Mouse (Mus musculus) frontal cortex, postnatal 25 days (tissue): ENCODE measurements around the gene Tmem169.

ENCODE experiments used
- DNase-seq, 2 experiments: peaks; one replicate each; pipeline ENCODE4 v3.0.0; 2022; ENCODE audit warnings: low spot score in 2 of 2

The Tmem169 gene

DNA sequence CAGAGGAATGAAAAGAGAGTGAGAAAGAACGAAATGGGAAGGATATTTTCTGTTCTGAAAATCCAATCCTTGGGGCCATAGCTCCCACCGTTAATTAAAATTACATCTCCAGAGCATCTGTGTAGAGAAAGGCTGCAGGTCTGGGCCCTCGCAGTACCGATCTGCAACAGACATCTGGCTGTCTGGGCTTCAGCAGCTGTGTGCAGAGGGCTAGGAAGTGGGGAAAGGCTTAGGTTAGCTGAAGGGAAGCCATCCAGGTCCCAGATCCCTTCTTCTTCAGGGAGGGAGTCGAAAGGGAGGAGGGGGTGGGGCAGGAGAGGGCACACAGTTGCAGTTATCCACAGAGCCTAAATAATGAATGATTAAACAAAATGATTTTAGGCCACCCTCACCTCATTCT, 370 bp downstream of the Tmem169 start:
- no peak for DNase-seq

DNA sequence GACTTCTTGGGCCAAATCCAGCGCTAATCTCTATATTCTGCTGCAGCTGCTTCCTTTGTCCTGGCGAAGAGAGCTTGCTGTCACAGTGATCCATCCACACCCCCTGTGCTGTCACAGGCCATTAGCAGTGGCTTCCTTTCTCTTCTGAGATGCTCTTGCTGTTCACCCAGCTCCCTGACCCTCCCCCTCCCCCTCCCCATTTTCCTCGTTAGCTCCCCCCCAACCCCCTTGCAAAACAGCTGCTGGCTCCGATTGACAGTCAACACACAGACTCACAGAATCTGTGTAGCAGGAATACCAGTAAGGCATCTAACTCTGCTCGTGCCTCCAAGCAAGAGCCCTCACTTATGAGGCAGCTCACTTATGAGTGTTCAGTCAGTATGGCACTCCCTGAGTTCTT, 2.7 kb downstream of the Tmem169 start:
- no peak for DNase-seq

DNA sequence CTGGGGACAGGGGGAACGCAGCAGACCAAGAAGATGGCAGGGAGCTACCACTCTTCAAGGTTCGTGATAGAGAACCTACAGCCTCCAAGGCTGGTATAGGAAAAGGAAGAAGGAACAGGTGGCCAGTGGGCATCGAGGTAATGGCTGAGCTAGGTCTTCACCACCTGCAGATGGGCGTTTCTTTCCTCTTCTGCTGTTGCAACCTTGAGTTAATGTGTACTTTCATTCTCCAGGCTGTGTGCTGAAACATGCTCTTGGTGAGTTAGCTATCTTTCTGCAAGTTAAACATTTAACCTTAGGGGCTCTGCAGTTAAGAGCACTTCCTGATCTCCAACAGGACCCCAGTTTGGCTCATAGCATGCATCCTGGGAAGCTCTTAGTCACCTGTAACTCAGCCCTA, 3.7 kb downstream of the Tmem169 start:
- DNase-seq = no peak

GRCm38 (mm10) chr1:72288527-72289150, 4.5 kb downstream of the Tmem169 start:
- no peak for DNase-seq

DNA sequence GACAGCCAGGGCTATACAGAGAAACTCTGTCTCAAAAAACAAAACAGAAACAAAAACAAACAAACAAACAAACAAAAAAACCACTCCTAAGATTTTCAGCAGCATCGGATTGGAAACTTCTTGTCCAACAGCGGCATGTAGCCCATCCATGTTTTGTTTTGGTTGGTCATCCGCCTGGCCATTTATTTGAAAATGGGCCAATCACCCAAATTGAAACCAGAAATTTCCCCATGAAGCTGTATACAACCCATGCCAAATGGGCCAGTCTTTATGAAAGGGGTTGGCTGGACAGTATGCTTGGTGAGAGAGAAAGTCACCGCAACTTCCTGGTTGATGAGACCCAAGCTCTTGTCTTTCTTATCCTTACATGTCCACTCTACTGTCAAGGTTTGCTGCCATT, 6.7 kb downstream of the Tmem169 start:
- no peak for DNase-seq

DNA sequence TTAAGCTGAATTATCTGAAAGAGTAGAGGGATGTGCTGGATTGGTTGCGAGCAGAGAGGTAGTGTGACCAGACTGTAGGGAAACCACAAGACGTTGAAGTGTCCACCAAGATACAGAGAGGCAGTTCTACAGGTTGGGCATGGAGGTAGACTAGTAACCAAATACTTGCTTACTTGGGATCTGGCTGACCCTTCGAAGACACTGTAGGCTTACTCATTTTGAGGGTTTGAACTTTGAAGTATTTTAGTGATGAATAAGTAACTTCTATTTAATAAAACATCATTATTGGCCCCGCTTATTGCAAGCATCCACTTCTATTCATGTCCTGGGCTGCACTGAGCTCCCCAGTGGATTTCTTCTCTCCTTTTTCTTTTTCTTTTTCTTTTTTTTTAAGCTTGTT, 7.3 kb downstream of the Tmem169 start:
- DNase-seq = no peak

DNA sequence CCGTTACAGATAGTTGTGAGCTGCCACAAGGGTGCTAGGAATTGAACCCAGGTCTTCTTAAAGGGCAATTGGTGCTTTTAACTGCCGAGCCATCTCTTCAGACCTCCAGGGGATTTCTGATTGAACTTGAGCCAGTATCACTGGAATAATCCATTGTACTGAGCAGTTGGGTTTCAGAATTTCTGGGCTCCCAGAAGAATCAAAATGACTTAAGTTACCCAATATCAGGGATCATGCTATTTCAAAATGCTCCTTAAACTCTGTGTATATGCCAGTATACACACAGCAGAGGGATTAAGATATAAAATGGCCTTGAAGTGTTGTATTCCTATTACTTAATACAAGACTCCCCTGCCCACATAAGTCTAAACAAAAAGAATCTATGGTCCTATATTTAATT, 7.8 kb downstream of the Tmem169 start:
- no peak for DNase-seq

GRCm38 (mm10) chr1:72293869-72294663, 9.9 kb downstream of the Tmem169 start:
- DNase-seq = no peak

DNA sequence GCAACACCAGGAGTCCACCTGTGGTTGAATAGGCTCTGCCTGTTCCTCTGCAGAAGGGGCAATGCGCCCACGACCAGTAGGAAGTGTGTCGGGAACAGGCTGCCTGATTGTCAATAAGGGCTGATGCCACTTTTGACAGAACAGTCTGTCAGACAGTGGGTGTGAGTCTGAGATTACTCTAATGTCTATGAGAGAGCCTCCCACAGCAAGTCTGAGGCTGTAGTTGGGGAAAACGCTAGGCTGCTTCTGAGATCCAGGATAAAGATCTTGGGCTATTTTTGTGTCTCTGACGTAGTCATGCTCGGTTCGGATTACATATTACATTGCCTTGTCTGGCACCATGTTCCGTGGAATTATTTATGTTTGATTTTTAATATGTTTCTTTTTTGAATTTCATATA, 11.6 kb downstream of the Tmem169 start:
- no peak for DNase-seq

GRCm38 (mm10) chr1:72301845-72302244, 17.7 kb downstream of the Tmem169 start:
- no peak for DNase-seq

GRCm38 (mm10) chr1:72306241-72306640, 22.1 kb downstream of the Tmem169 start:
- no peak for DNase-seq

GRCm38 (mm10) chr1:72306679-72307181, 22.6 kb downstream of the Tmem169 start:
- DNase-seq = no peak

GRCm38 (mm10) chr1:72307317-72307798, 23.2 kb downstream of the Tmem169 start, which contains the start of gene Xrcc5:
Gene Xrcc5 (plus strand): TSS chr1:72307421.
- DNase-seq = peak; percentile 84 to 88

GRCm38 (mm10) chr1:72308919-72309318, 24.8 kb downstream of the Tmem169 start:
- DNase-seq = no peak

- no peak for DNase-seq
Measured at GRCm38 (mm10) chr1:72309744-72310424, 25.7 kb downstream of the Tmem169 start.

- DNase-seq = no peak
Measured at GRCm38 (mm10) chr1:72312701-72313398, 28.7 kb downstream of the Tmem169 start.

- DNase-seq = no peak
Measured at GRCm38 (mm10) chr1:72313399-72314039, 29.4 kb downstream of the Tmem169 start.

DNA sequence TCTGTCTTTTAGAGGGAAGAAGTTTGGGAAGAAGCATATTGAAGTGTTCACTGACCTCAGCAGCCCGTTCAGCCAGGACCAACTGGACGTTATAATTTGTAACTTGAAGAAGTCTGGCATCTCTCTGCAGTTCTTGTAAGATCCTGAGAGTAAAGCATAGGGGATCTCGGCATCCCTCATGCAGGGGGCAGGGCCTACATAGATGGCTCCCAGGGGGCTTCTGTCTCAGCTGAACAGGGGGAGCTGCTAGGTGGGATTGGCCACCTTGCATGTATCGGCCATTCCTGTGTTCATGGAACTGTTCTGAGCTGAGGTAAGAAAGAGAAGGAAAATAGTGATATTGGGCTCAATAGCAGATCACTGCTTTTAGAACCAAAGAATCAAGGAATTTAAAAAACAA, 31.3 kb downstream of the Tmem169 start:
- DNase-seq = no peak

DNA sequence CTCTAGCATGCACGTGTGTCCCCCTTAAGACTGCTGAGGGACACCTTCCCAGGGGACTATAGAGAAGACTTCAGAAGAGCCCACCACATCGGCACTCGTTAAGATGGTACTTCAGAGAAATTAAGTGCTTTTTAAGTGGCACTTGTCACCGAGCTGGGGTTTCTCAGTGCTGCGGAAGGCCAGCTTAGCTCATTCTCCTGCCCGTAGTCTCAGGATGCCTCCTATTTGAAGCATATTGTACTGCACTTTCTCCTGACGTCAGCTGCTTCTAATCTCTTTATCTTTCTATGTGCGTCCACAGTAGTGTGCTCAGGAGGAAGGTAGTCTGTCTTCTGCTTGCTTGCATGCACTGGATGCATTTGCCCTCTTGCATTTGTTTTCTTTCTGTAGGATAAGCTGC, 32.2 kb downstream of the Tmem169 start:
- DNase-seq = no peak

DNA sequence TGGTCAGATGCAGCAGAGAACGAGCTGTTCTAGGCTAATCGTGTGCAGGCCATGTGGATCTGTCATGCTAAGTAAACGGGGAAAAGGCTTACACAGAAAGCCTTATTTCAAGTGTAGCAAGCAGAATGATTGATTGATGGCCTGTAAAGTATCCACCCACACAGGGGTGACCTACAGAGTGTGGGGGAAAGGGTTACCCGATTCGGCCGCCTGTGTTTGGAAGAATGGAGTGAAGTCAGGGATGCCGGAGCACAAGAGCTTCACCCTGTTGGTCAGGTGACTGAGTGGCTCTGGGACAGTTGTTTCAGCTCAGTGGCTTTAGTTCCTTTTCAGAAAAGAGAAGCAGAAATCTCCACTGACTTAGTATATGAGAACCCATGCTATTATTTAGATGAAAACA, 32.7 kb downstream of the Tmem169 start:
- DNase-seq = no peak

DNA sequence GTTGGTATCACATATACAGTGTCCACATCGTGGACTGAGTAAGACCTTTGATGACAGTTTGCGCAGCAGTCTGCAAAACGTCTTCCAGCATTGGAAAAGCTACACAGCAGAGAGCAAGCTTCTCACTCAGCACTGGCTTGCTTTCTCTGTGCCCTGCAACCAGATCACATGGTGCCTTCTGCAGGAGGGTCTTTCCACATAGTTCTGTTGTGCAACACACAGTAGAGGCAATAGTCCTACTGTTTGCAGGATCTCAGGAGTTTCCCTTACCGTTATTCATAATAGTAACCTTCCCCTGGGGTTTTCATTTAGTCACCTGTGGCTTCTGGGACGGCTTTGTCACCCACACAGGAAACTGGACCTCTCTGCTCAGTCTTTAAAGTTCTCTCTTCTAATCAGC, 36.6 kb downstream of the Tmem169 start:
- no peak for DNase-seq
